25 mouse cellular contexts compared by ENCODE assay signal in genomic region chr13:63542796-63543384, GRCm38 (mm10). TPM values are rescaled to one million over a fixed set of nuclear protein-coding genes. Genes with fewer than 3 reads are reported as not detected.
A peak's percentile ranks its signal among the peaks of the same experiment; 100 is the strongest.
DNase-seq lines count a peak whose midpoint lies in the region; ATAC-seq and TF ChIP-seq lines count a peak whose summit lies in the region.
"Had no signal": no experiment of that assay in that cellular context is flagged by ENCODE, and none has a peak within 500 bp of the region (broad histone marks: within the 10 kb centered on the region; RNA-seq: fewer than 3 reads in every experiment).

No protein-coding gene starts in this region.

- peaks cover 35% of the 10 kb centered on the region for H3K4me1 ChIP-seq in kidney, adult 2 months (ENCODE audit: control insufficient read depth, insufficient read depth, low read length)
- peaks cover 19% of the 10 kb centered on the region for H3K4me1 ChIP-seq in neural tube, embryonic 15.5 days
- peaks cover 45% of the 10 kb centered on the region for H3K4me1 ChIP-seq in forebrain, embryonic 15.5 days

- H3K36me3 ChIP-seq in kidney, adult 2 months (ENCODE audit: control insufficient read depth, insufficient read depth, low read length) = no peaks in the 10 kb centered on the region
- H3K36me3 ChIP-seq in neural tube, embryonic 15.5 days = peaks cover 56% of the 10 kb centered on the region
- peaks cover 45% of the 10 kb centered on the region for H3K36me3 ChIP-seq in forebrain, embryonic 15.5 days

- H3K4me2 ChIP-seq in neural tube, embryonic 15.5 days = no peak overlapping the region
- no peak overlapping the region for H3K4me2 ChIP-seq in forebrain, embryonic 15.5 days (replicated peaks)
- H3K4me2 ChIP-seq: embryonic facial prominence, embryonic 12.5 days; liver, embryonic 15.5 days; lung, embryonic 15.5 days; neural tube, embryonic 13.5 days had no signal

- WGBS in kidney, adult 2 months = 32% methylated on average over 3 of the region's 3 CpGs
- WGBS in neural tube, embryonic 15.5 days = 53% methylated on average over 3 of the region's 3 CpGs
- WGBS in forebrain, embryonic 15.5 days = 9% methylated on average over 3 of the region's 3 CpGs

- TF ChIP-seq POLR2A in kidney, adult 2 months (IDR thresholded peaks at IDR 0.05; ENCODE audit: low read depth, low read length) = no peak

- ATAC-seq in frontal cortex, adult (ENCODE audit: low TSS enrichment) = peak; percentile 34; the same call in 1 of the 2 replicates
- no peak for ATAC-seq in neural tube, embryonic 15.5 days (ENCODE audit: low FRiP score)
- ATAC-seq in forebrain, embryonic 15.5 days (replicated peaks) = 0 out of 2 replicates have a peak, but pooled peaks have one; percentile 7
- ATAC-seq: inflammation-experienced regulatory T-cells, adult 6 months had no signal

- DNase-seq in frontal cortex, postnatal 14 days (ENCODE audit: low spot score in 2 of 2) = no peak
- DNase-seq in kidney, adult 2 months = peak; percentile 64
- no peak for DNase-seq in kidney, adult 11 months
- no peak for DNase-seq in neural tube, embryonic 10.5 days (ENCODE audit: extremely low spot score, low spot score)
- DNase-seq in cerebellum, adult 11-12 months = no peak
- DNase-seq: adrenal gland, postnatal 36 days; cerebellum, adult 18-20 months; cerebellum, postnatal 14 days; gastrocnemius, postnatal 10 days; heart, postnatal 4 days; liver; lung, postnatal 36 days; midbrain, embryonic 14.5 days; thymus, adult 18-20 months; thymus, postnatal 36 days had no signal

- 0 out of 2 replicates have a peak overlapping the region, but pooled peaks have one; percentile 6 for H3K27ac ChIP-seq in kidney, adult 2 months (ENCODE audit: insufficient read depth, low read depth, low read length)
- H3K27ac ChIP-seq in neural tube, embryonic 15.5 days (replicated peaks) = peak overlapping the region; percentile 23; the same call in 1 of the 2 replicates
- H3K27ac ChIP-seq in forebrain, embryonic 15.5 days (replicated peaks) = peak overlapping the region; percentile 26; the same call in 1 of the 2 replicates
- H3K27ac ChIP-seq: embryonic facial prominence, embryonic 12.5 days; heart, embryonic 10.5 days; liver, embryonic 15.5 days; lung, embryonic 15.5 days; neural tube, embryonic 13.5 days had no signal

- TF ChIP-seq CTCF in kidney, adult 2 months (conservative IDR thresholded peaks at IDR 0.05; ENCODE audit: insufficient read depth, insufficient read length, low read depth, low read length) = no peak

- H3K9ac ChIP-seq in neural tube, embryonic 15.5 days (replicated peaks) = no peak overlapping the region
- H3K9ac ChIP-seq in forebrain, embryonic 15.5 days (replicated peaks) = no peak overlapping the region
- H3K9ac ChIP-seq: embryonic facial prominence, embryonic 12.5 days; liver, embryonic 15.5 days; lung, embryonic 15.5 days; neural tube, embryonic 13.5 days had no signal

- H3K4me3 ChIP-seq in kidney, adult 2 months (ENCODE audit: insufficient read depth, low read depth, low read length) = no peak overlapping the region
- H3K4me3 ChIP-seq in neural tube, embryonic 15.5 days (replicated peaks) = no peak overlapping the region
- H3K4me3 ChIP-seq in forebrain, embryonic 15.5 days = no peak overlapping the region
- H3K4me3 ChIP-seq: embryonic facial prominence, embryonic 12.5 days; heart, embryonic 10.5 days; limb, embryonic 10.5 days; liver, embryonic 15.5 days; lung, embryonic 15.5 days; neural tube, embryonic 13.5 days had no signal

- no peaks in the 10 kb centered on the region for H3K27me3 ChIP-seq in kidney, adult 2 months (replicated peaks; ENCODE audit: control insufficient read depth, insufficient read depth, low read length)
- H3K27me3 ChIP-seq in neural tube, embryonic 15.5 days (replicated peaks) = no peaks in the 10 kb centered on the region
- H3K27me3 ChIP-seq in forebrain, embryonic 15.5 days = peaks cover 12% of the 10 kb centered on the region; the same call in 1 of the 2 replicates
- H3K27me3 ChIP-seq: embryonic facial prominence, embryonic 12.5 days; liver, embryonic 15.5 days; lung, embryonic 15.5 days; neural tube, embryonic 13.5 days had no signal

- no peaks in the 10 kb centered on the region for H3K9me3 ChIP-seq in neural tube, embryonic 15.5 days (replicated peaks)
- no peaks in the 10 kb centered on the region for H3K9me3 ChIP-seq in forebrain, embryonic 15.5 days
- H3K9me3 ChIP-seq: embryonic facial prominence, embryonic 12.5 days; heart, embryonic 10.5 days; limb, embryonic 10.5 days; liver, embryonic 15.5 days; lung, embryonic 15.5 days; neural tube, embryonic 13.5 days had no signal

RNA-seq across cellular contexts. Expression of gene Ptch1, which starts 30.5 kb away (rescaled TPM):
- polyA plus RNA-seq in kidney, adult 2 months (2012; rRNA removed) = 17.5 and 19.6 TPM in 2 replicates
- polyA plus RNA-seq in neural tube, embryonic 15.5 days (2015; fragmentation: Nextera tagmentation; extraction: Ambion mirVana) = 16.9 and 17.5 TPM in 2 replicates
- 9.0 and 10.2 TPM in 2 replicates for polyA plus RNA-seq in forebrain, embryonic 15.5 days (2015; fragmentation: Nextera tagmentation; extraction: Ambion mirVana)

RNA-seq across cellular contexts. Expression of gene Fancc, which starts 45.8 kb away (rescaled TPM):
- 9.0 and 9.8 TPM in 2 replicates for polyA plus RNA-seq in kidney, adult 2 months (2012; rRNA removed)
- polyA plus RNA-seq in neural tube, embryonic 15.5 days (2015; fragmentation: Nextera tagmentation; extraction: Ambion mirVana) = 12.8 and 14.4 TPM in 2 replicates
- polyA plus RNA-seq in forebrain, embryonic 15.5 days (2015; fragmentation: Nextera tagmentation; extraction: Ambion mirVana) = 13.2 and 14.5 TPM in 2 replicates
